Mouse (Mus musculus): Measurements from ENCODE around the gene Mmp13. TPM values are rescaled to one million over a fixed set of nuclear protein-coding genes. Genes with fewer than 3 reads are reported as not detected.
A peak's percentile ranks its signal among the peaks of the same experiment; 100 is the strongest.
"Not testable (repeated sequence)": the region's sequence is repeated elsewhere in the genome, so short reads cannot be mapped to it uniquely, and the experiment has no call there.

Gene Mmp13
- total RNA-seq (2021) = under 1 TPM; 0.28 to 0.43 TPM

DNA sequence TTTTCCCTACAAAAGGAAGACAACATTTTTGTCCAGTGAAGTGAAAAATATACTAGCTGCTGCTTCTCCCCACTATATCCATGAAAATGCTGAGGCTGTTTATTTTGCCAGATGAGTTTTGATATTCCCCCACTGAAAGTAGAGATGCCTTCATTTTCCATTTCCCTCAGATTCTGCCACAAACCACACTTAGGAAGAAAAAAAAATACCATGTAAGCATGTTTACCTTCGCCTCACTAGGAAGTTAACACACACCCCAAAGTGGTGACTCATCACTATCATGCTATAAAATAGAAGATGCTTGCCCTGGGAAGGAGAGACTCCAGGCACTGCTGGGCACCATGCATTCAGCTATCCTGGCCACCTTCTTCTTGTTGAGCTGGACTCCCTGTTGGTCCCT, at the start of gene Mmp13:
TSS of gene Mmp13 (plus strand) at position 301 of the 400 bp plus-strand sequence.
- intact Hi-C loops (cut with DNase I) = no loop called here
- no peak for DNase-seq (ENCODE audit: extremely low spot score in 1 of 2, low spot score in 2 of 2)

GRCm38 (mm10) chr9:7238619-7239018, 33.7 kb upstream of the Mmp13 start:
- intact Hi-C loops (cut with DNase I) = no loop called here
- DNase-seq (ENCODE audit: extremely low spot score in 1 of 2, low spot score in 2 of 2) = no peak

DNA sequence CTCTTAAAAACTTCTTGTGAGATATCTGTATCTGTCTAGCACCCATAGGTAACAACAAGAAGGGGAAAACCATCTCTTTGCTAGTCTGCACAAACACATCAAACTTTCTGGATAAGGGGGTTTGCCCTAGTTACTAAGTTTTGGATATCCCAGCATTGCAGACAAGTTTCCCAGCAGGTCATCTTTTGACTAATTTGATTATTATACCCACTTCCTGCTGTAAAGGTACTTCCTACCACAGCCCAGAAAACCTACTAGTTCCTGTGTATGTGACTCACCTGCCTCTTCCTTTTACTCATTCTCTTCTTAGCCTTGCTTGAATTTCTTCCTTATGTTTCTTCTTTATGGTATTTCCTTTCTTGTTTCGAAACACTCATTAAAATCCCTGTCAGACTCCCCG, 32.3 kb upstream of the Mmp13 start:
- intact Hi-C loops (cut with DNase I) = no loop called here

DNA sequence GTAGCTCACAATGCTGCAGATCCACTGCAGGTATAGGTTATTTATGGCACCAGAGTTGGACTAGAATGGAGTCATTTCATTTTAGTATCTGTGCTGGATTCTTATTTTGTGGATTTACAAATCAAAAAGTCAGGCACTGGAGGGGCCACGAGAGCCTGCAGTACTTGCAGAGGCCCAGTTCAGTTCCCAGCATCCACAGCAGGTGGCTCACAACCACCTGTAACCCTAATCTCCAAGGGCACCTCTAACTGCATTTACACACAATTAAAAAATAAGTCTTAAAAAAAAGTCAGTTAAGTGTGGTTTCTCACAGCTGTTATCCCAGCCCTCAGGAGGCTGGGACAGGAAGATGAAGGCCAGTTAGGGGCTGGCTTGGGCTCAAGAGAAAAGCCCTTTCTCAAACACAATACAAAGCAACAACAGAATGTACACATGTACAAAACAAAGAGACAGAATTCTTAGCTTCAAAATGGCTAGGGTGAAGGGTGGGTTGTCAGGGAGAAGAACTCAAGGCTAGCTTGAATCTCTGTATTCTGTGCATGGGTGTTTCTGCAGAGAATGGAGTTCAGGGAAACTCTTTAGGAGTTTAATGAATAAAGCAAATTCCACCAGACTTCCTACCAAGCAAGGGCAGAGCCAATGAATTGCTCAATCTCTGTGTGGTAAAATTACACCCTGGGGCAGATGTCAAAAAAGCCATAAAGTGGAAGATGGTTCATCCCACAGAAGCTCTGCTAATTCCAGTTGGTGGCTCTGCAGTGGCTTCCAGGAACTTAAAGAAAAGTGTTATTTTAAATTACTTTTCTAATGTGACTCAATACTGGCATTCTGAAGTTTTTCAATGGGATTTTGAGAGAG, 19.3 kb upstream of the Mmp13 start:
- intact Hi-C loops (cut with DNase I) = no loop called here
- no peak for DNase-seq (ENCODE audit: extremely low spot score in 1 of 2, low spot score in 2 of 2)

More for the DNA sequence above, 32.3 kb upstream of the Mmp13 start:
- no peak for DNase-seq (ENCODE audit: extremely low spot score in 1 of 2, low spot score in 2 of 2)

DNA sequence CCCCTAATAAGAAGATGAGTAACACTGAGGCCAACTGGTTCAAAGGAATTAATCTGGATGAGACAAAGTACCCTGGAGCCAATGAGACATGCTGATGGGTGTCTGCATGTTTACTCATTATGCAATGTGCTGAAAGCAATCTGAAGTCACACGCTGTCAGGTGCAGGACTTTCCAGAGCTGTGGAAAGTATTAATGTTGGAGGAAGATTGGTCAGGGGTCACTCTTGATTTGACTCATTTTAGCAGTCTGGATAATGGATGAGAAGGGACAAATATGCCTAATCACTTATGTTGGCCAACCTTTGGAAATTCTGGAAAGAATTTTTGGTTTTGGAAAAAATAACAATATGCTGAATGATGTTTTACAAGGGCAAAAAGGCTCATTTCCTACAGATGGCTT, 10.6 kb upstream of the Mmp13 start:
- no peak for DNase-seq (ENCODE audit: extremely low spot score in 1 of 2, low spot score in 2 of 2)
- intact Hi-C loops (cut with DNase I) = no loop called here

DNA sequence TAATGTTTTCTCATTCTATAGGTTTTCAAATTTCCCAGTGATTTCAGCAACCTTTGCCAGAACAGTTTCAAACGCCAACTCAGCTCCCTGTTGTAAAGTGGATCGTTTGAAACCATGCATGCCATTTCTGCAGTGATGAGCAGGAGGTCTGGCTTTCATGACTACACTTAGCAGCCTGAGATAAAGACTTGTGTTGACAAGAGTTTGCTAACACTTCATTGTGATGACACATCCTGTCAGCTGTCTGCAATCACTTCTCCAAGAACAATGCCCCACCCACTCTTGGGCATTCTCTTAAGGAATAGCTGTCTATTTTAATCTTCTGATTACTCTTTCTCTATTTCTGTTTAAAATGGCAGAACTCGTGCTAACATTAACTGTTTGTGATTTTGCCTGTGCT, 2.2 kb upstream of the Mmp13 start:
- DNase-seq (ENCODE audit: extremely low spot score in 1 of 2, low spot score in 2 of 2) = no peak
- intact Hi-C loops (cut with DNase I) = no loop called here

DNA sequence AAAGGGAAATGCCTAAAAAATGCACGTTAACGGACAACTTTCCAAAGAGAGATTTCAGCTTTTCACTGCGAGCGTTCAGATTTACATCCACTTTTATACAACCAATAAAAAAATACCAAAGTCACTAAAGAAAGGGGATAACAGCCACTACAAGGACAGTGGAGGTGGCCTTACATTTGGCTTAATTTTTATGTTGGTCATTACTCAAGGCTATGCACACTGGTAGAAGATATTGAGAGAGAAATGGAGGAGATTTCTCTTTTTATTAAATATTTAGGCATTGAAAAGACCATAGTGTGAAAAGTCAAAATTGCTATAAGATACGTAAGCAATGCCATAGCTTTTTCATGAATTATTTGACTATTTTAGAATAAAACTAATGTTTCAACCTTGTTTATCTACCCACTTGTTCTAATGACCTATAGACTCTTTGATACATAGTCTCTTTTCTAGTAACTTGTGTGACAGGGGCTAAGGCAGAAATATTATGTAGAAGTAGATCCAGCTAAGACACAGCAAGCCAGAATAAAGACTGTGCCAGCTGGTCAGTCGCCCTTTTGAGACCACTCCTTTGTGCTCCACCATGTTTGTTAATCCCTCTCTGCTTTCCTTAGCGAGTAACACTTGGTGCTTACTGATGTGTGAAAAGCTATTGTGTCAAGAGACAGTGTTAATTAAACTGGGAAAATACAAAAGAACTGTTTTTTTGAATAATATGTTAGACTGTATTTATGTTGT, 10.4 kb downstream of the Mmp13 start:
- DNase-seq (ENCODE audit: extremely low spot score in 1 of 2, low spot score in 2 of 2) = no peak
- intact Hi-C loops (cut with DNase I) = no loop called here

GRCm38 (mm10) chr9:7283303-7283684, 11.0 kb downstream of the Mmp13 start:
- DNase-seq (ENCODE audit: extremely low spot score in 1 of 2, low spot score in 2 of 2); intact Hi-C loops (cut with DNase I): not testable (repeated sequence)

GRCm38 (mm10) chr9:7289501-7289900, 17.2 kb downstream of the Mmp13 start:
- intact Hi-C loops (cut with DNase I) = no loop called here
- DNase-seq (ENCODE audit: extremely low spot score in 1 of 2, low spot score in 2 of 2) = no peak

GRCm38 (mm10) chr9:7289901-7290300, 17.6 kb downstream of the Mmp13 start:
- intact Hi-C loops (cut with DNase I) = loop anchor here (10.0 kb wide), 1 partner anchor 305 kb away; no protein-coding TSS in a partner anchor
- peak in 1 of 2 experiments; percentile 21 for DNase-seq (ENCODE audit: extremely low spot score in 1 of 2, low spot score in 2 of 2)

GRCm38 (mm10) chr9:7292132-7292531, 19.8 kb downstream of the Mmp13 start:
- intact Hi-C loops (cut with DNase I) = loop anchor here (10.0 kb wide), 1 partner anchor 303 kb away; no protein-coding TSS in a partner anchor
- DNase-seq (ENCODE audit: extremely low spot score in 1 of 2, low spot score in 2 of 2) = no peak

DNA sequence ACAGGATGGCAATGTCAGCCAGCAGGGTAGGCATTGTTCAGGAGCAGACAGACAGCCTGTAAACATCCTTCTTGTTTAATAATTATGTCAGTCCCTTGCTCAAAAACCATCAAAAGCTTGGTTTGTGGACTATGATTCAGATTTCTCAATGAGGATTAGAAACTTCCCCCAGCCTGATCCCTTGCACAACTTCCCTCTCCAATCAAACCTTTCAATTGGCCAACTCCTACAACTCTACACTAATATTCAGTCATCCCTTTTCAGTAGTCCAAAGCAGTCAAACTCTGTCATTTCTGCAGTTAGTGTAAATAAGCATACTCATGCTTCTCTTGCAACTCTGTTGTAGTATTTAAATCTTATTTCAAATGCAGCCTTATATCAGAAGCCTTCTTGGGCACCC, 59.5 kb downstream of the Mmp13 start:
- DNase-seq (ENCODE audit: extremely low spot score in 1 of 2, low spot score in 2 of 2) = no peak
- intact Hi-C loops (cut with DNase I) = no loop called here

Other genes with a start within 250 kb of the Mmp13 start
- gene Dync2h1, start 88.1 kb upstream of the Mmp13 start, total RNA-seq (2021) = 10 to 100 TPM; 27.0 to 29.6 TPM
- gene Dcun1d5, start 88.0 kb upstream of the Mmp13 start, total RNA-seq (2021) = 10 to 100 TPM; 77.4 to 87.2 TPM
- not detected for gene Mmp12, start 71.9 kb downstream of the Mmp13 start, total RNA-seq (2021)
- not detected for gene Mmp1b, start 115.5 kb downstream of the Mmp13 start, total RNA-seq (2021)
- not detected for gene Mmp3, start 173.3 kb downstream of the Mmp13 start, total RNA-seq (2021)
- not detected for gene Mmp10, start 229.8 kb downstream of the Mmp13 start, total RNA-seq (2021)

All from left cerebral cortex, postnatal 10 days (tissue).